Mouse (Mus musculus) myocyte (in vitro differentiated cells): ENCODE data around the gene Mast4.

Source experiments
- MAX ChIP-seq: IDR thresholded peaks from one replicate; pipeline ENCODE4 v1.6.1; 2011; ENCODE audit warnings: low read depth, mild to moderate bottlenecking, control low read depth
- MYOG ChIP-seq, 3 experiments: IDR thresholded peaks; one replicate each; pipeline ENCODE4 v1.6.1; 2011; ENCODE audit warnings: control low read depth in 2 of 3, low read depth in 2 of 3, mild to moderate bottlenecking in 2 of 3; ENCODE audit not compliant: insufficient read length in 2 of 3, control insufficient read depth in 1 of 3, insufficient read depth in 1 of 3
- POLR2A ChIP-seq: IDR thresholded peaks from one replicate; pipeline ENCODE4 v1.6.1; 2011; ENCODE audit warnings: low read depth, mild to moderate bottlenecking, control low read depth, moderate library complexity; ENCODE audit not compliant: insufficient read length
- POLR2AphosphoS2 ChIP-seq: IDR thresholded peaks from one replicate; pipeline ENCODE4 v1.6.1; 2011; ENCODE audit warnings: low read depth, control low read depth; ENCODE audit not compliant: insufficient read length
- TCF12 ChIP-seq: IDR thresholded peaks from one replicate; pipeline ENCODE4 v1.6.1; 2011; ENCODE audit warnings: mild to moderate bottlenecking, control low read depth; ENCODE audit not compliant: poor library complexity, insufficient read depth, severe bottlenecking
- USF1 ChIP-seq: IDR thresholded peaks from one replicate; pipeline ENCODE4 v1.6.1; 2011; ENCODE audit warnings: low read depth, mild to moderate bottlenecking, control low read depth, moderate library complexity

GRCm38 (mm10) chr13:102765216-102765615, 569.1 kb downstream of the Mast4 start:
- TF ChIP-seq POLR2A (no peak), POLR2AphosphoS2 (no peak), TCF12 (no peak), MAX (no peak), MYOG (IDR thresholded peaks at IDR 0.05; ENCODE audit: control insufficient read depth in 1 of 3, insufficient read depth in 1 of 3, insufficient read length in 2 of 3, low read depth in 2 of 3) (no peak), USF1 (no peak)
